Mouse (Mus musculus) liver, embryonic 16.5 days (tissue): Measurements from ENCODE around the gene Rnf2. TPM values are rescaled to one million over a fixed set of nuclear protein-coding genes. Genes with fewer than 3 reads are reported as not detected.

Experiments used
- ATAC-seq: fragments of 200-750 bp; cut with Nextera tagmentation; 2 replicates; pipeline ENCODE4 v1.8.0; 2017; ENCODE audit warnings: low read depth, mild to moderate bottlenecking, moderate number of reproducible peaks, moderate library complexity
- H3K27ac ChIP-seq: fragments of 300-500 bp; sonication (generic); 2 replicates; pipeline ENCODE4 v1.5.1; 2014; ENCODE audit warnings: mild to moderate bottlenecking, low read length
- H3K27me3 ChIP-seq: fragments of 300-500 bp; sonication (generic); 2 replicates; pipeline ENCODE4 v1.6.1; 2014; ENCODE audit warnings: low read depth, low read length, mixed read lengths; ENCODE audit not compliant: control insufficient read depth, insufficient read depth
- H3K36me3 ChIP-seq: fragments of 300-500 bp; sonication (generic); 2 replicates; pipeline ENCODE4 v1.6.1; 2014; ENCODE audit warnings: mild to moderate bottlenecking; ENCODE audit not compliant: control insufficient read depth, insufficient read depth
- H3K4me1 ChIP-seq: fragments of 300-500 bp; sonication (generic); 2 replicates; pipeline ENCODE4 v1.6.1; 2014; ENCODE audit warnings: low read depth, low read length, mixed read lengths; ENCODE audit not compliant: control insufficient read depth
- H3K4me2 ChIP-seq: fragments of 300-500 bp; sonication (generic); 2 replicates; pipeline ENCODE4 v1.6.1; 2014; ENCODE audit warnings: low read depth, low read length, mixed read lengths
- H3K4me3 ChIP-seq: fragments of 300-500 bp; sonication (generic); 2 replicates; pipeline ENCODE4 v1.5.1; 2014; ENCODE audit warnings: low read depth, mild to moderate bottlenecking, low read length
- H3K9ac ChIP-seq: fragments of 300-500 bp; sonication (generic); 2 replicates; pipeline ENCODE4 v1.6.1; 2014; ENCODE audit warnings: low read depth, low read length
- H3K9me3 ChIP-seq: fragments of 300-500 bp; sonication (generic); replicated peaks from 2 replicates; pipeline ENCODE4 v1.6.1; 2016; ENCODE audit warnings: low read length; ENCODE audit not compliant: control insufficient read depth
- WGBS: fragments of 180-500 bp; shearing (Covaris S2); extraction: QIAGEN DNeasy Blood & Tissue Kit; methylation state at CpG from one replicate; pipeline ENCODE4 v1.1.7; 2014; ENCODE audit not compliant: insufficient replicate concordance; 5-methylcytosine and 5-hydroxymethylcytosine counted together
- polyA plus RNA-seq: library from polyadenylated mRNA; unstranded; fragments of >200 nt; fragmentation: Nextera tagmentation; extraction: Ambion mirVana; gene quantifications from 2 replicates; pipeline ENCODE4 v1.2.1, GENCODE M21; 2015

Gene Rnf2
- 19.1 and 20.1 TPM in 2 replicates for polyA plus RNA-seq

DNA sequence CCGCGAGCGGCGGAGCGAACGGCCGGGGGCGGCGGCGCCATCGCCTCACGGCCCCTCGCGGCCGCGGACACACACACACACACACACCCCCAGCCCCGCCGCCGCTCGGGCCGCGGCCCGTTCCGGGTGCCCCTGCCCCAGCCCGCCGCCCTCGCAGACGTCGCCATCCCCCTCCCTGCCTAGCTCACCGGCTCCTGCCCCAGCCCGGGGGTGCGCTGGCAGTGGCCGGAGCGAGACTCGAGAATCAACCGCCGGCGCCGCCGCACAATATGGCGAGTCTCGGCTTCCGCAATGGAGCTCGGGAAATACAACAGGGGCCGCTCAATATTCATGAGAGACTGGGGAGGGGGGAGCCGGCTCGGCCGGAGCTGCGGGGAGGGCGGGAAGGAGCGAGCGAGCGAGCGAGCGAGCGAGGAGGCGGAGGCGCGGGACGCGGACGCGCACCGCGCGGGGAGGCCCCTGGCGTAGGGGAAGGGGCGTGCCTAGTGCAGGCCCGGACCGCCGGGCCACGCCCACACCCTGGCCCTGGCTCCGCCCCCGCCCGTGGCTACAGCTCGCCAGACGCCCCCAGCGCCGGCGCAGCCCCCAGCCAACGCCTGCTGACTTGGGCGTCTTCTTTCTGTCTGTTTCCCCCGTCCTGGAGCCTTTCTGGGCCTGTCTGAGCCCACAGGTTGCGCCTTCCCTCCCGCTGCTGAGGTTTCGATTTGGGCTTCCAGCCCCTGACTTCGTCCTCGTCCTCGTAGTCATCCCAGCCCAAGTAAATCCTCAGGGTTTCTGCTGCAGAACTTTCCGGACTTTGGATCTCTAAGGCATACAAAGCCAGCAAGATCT is at the start of gene Rnf2:
Gene Rnf2 (minus strand): TSS at position 425 of the 831 bp plus-strand sequence.
- H3K27me3 ChIP-seq, result no peaks in the 10 kb centered on the region
- peaks cover 8% of the 10 kb centered on the region for H3K4me1 ChIP-seq
- under 1% methylated on average over 76 of the region's 90 CpGs for WGBS
- H3K4me3 ChIP-seq, result peak within 1 kb of the TSS; percentile 93
- no peaks in the 10 kb centered on the region for H3K9me3 ChIP-seq
- H3K4me2 ChIP-seq, result peak within 1 kb of the TSS; percentile 78
- H3K27ac ChIP-seq, result peak within 1 kb of the TSS; percentile 91
- ATAC-seq, result peak; percentile 97
- no peaks in the 10 kb centered on the region for H3K36me3 ChIP-seq
- H3K9ac ChIP-seq, result peak within 1 kb of the TSS; percentile 94

- Histone ChIP-seq H3K4me2 (no peak overlapping the region), H3K4me1 (no peaks in the 10 kb centered on the region; the same call in 1 of the 2 replicates), H3K9me3 (no peaks in the 10 kb centered on the region), H3K36me3 (no peaks in the 10 kb centered on the region), H3K9ac (no peak overlapping the region), H3K27ac (no peak overlapping the region), H3K4me3 (no peak overlapping the region), H3K27me3 (no peaks in the 10 kb centered on the region)
- no peak for ATAC-seq
- 57% methylated on average over 7 of the region's 7 CpGs for WGBS
Observed at GRCm38 (mm10) chr1:151549794-151550193, 49.0 kb upstream of the Rnf2 start.

- Histone ChIP-seq H3K9ac (no peak overlapping the region), H3K9me3 (no peaks in the 10 kb centered on the region), H3K4me1 (no peaks in the 10 kb centered on the region; the same call in 1 of the 2 replicates), H3K36me3 (no peaks in the 10 kb centered on the region), H3K27me3 (no peaks in the 10 kb centered on the region), H3K4me3 (no peak overlapping the region), H3K27ac (no peak overlapping the region), H3K4me2 (no peak overlapping the region)
- no peak for ATAC-seq
- 55% methylated on average over 8 of the region's 8 CpGs for WGBS
Observed at GRCm38 (mm10) chr1:151548896-151549610, 48.3 kb upstream of the Rnf2 start.

DNA sequence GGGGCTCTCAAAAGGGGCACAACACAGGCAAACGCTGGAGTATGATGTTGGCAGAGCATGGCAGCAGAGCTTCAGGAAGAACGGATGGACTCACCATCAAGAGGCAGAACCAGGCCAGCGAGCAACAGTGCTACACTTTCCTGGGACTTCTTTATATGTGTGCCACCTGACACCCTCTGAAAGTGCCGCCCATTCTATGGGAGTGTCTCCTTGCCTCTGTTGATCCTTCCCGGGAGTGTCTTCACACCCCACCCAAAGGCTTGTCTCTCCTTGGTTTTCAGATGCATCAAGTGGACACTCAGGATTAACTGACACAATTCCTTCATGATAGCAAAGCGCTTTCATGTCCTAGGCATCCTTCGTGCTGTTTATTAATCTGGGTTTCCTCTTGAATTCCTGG is 44.8 kb upstream of the Rnf2 start:
- no peak for ATAC-seq
- H3K4me2 ChIP-seq, result no peak overlapping the region
- no peaks in the 10 kb centered on the region for H3K4me1 ChIP-seq
- H3K36me3 ChIP-seq, result no peaks in the 10 kb centered on the region
- H3K27me3 ChIP-seq, result no peaks in the 10 kb centered on the region
- 68% methylated on average over 7 of the region's 7 CpGs for WGBS
- H3K4me3 ChIP-seq, result no peak overlapping the region
- no peak overlapping the region for H3K27ac ChIP-seq
- H3K9me3 ChIP-seq, result no peaks in the 10 kb centered on the region
- no peak overlapping the region for H3K9ac ChIP-seq

GRCm38 (mm10) chr1:151544581-151544980 is 43.8 kb upstream of the Rnf2 start:
- Histone ChIP-seq H3K4me2 (no peak overlapping the region), H3K27me3 (no peaks in the 10 kb centered on the region), H3K36me3 (no peaks in the 10 kb centered on the region), H3K4me1 (no peaks in the 10 kb centered on the region), H3K4me3 (no peak overlapping the region), H3K9me3 (no peaks in the 10 kb centered on the region), H3K9ac (no peak overlapping the region), H3K27ac (no peak overlapping the region)
- no peak for ATAC-seq
- WGBS, result 40% methylated on average over 3 of the region's 3 CpGs

- 74% methylated on average over 6 of the region's 6 CpGs for WGBS
Observed at GRCm38 (mm10) chr1:151543796-151544477, 43.2 kb upstream of the Rnf2 start.

GRCm38 (mm10) chr1:151526701-151527100 is 25.9 kb upstream of the Rnf2 start:
- Histone ChIP-seq H3K9ac (no peak overlapping the region), H3K4me1 (no peaks in the 10 kb centered on the region), H3K27me3 (no peaks in the 10 kb centered on the region), H3K4me3 (no peak overlapping the region), H3K9me3 (no peaks in the 10 kb centered on the region), H3K36me3 (no peaks in the 10 kb centered on the region), H3K4me2 (no peak overlapping the region), H3K27ac (no peak overlapping the region)
- 65% methylated on average over 3 of the region's 3 CpGs for WGBS
- no peak for ATAC-seq

More at GRCm38 (mm10) chr1:151543796-151544477, 43.2 kb upstream of the Rnf2 start:
- Histone ChIP-seq H3K4me2 (no peak overlapping the region), H3K4me1 (no peaks in the 10 kb centered on the region), H3K27me3 (no peaks in the 10 kb centered on the region), H3K4me3 (no peak overlapping the region), H3K36me3 (no peaks in the 10 kb centered on the region), H3K9ac (no peak overlapping the region), H3K27ac (no peak overlapping the region), H3K9me3 (no peaks in the 10 kb centered on the region)
- no peak for ATAC-seq

- Histone ChIP-seq H3K4me1 (no peaks in the 10 kb centered on the region), H3K9me3 (no peaks in the 10 kb centered on the region), H3K27me3 (no peaks in the 10 kb centered on the region), H3K36me3 (no peaks in the 10 kb centered on the region), H3K27ac (no peak overlapping the region), H3K4me2 (no peak overlapping the region), H3K4me3 (no peak overlapping the region), H3K9ac (no peak overlapping the region)
- 70% methylated on average over 13 of the region's 15 CpGs for WGBS
- no peak for ATAC-seq
Observed at GRCm38 (mm10) chr1:151517571-151518250, 17.0 kb upstream of the Rnf2 start.
